Mouse (Mus musculus) neural tube, embryonic 11.5 days (tissue): ENCODE data around the gene Hsp90aa1. TPM values are rescaled to one million over a fixed set of nuclear protein-coding genes. Genes with fewer than 3 reads are reported as not detected.
A peak's percentile ranks its signal among the peaks of the same experiment; 100 is the strongest.
"Not testable (repeated sequence)": the region's sequence is repeated elsewhere in the genome, so short reads cannot be mapped to it uniquely, and the experiment has no call there.

Experiments used
- ATAC-seq: fragments of 200-750 bp; cut with Nextera tagmentation; 2 replicates; pipeline ENCODE4 v1.8.0; 2017; ENCODE audit warnings: moderate number of reproducible peaks, mild to moderate bottlenecking, moderate TSS enrichment, moderate library complexity; ENCODE audit not compliant: insufficient read depth, low FRiP score, low TSS enrichment
- DNase-seq: peaks from one replicate; pipeline ENCODE4 v3.0.0-alpha.2; 2015; ENCODE audit warnings: low spot score
- H3K27ac ChIP-seq: fragments of 300-500 bp; sonication (generic); 2 replicates; pipeline ENCODE4 v1.5.1; 2014; ENCODE audit warnings: low read depth, mild to moderate bottlenecking, low read length
- H3K27me3 ChIP-seq: fragments of 300-500 bp; sonication (generic); 2 replicates; pipeline ENCODE4 v1.6.1; 2014; ENCODE audit warnings: mild to moderate bottlenecking, low read length, mixed read lengths; ENCODE audit not compliant: control insufficient read depth, insufficient read depth
- H3K36me3 ChIP-seq: fragments of 300-500 bp; sonication (generic); 2 replicates; pipeline ENCODE4 v1.6.1; 2014; ENCODE audit warnings: mild to moderate bottlenecking, low read length, moderate library complexity, mixed read lengths; ENCODE audit not compliant: control insufficient read depth, insufficient read depth
- H3K4me1 ChIP-seq: fragments of 300-500 bp; sonication (generic); 2 replicates; pipeline ENCODE4 v1.6.1; 2014; ENCODE audit warnings: low read length, mixed read lengths; ENCODE audit not compliant: control insufficient read depth, insufficient read depth
- H3K4me2 ChIP-seq: fragments of 300-500 bp; sonication (generic); 2 replicates; pipeline ENCODE4 v1.6.1; 2014; ENCODE audit warnings: low read depth, mild to moderate bottlenecking, moderate library complexity
- H3K4me3 ChIP-seq: fragments of 300-500 bp; sonication (generic); 2 replicates; pipeline ENCODE4 v1.5.1; 2014; ENCODE audit warnings: low read depth, low read length
- H3K9ac ChIP-seq: fragments of 300-500 bp; sonication (generic); 2 replicates; pipeline ENCODE4 v1.6.1; 2014; ENCODE audit warnings: mild to moderate bottlenecking, low read length
- H3K9me3 ChIP-seq: fragments of 300-500 bp; sonication (generic); 2 replicates; pipeline ENCODE4 v1.6.1; 2016; ENCODE audit warnings: low read length; ENCODE audit not compliant: control insufficient read depth
- WGBS: fragments of 180-500 bp; shearing (Covaris S2); extraction: QIAGEN DNeasy Blood & Tissue Kit; methylation state at CpG from one replicate; pipeline ENCODE4 v1.1.7; 2014; 5-methylcytosine and 5-hydroxymethylcytosine counted together
- polyA plus RNA-seq: library from polyadenylated mRNA; unstranded; fragments of >200 nt; fragmentation: Nextera tagmentation; extraction: Ambion mirVana; gene quantifications from 2 replicates; pipeline ENCODE4 v1.2.1, GENCODE M21; 2014

Gene Hsp90aa1
- polyA plus RNA-seq, 1 experiment from 2014 or later: 1,445 TPM

DNA sequence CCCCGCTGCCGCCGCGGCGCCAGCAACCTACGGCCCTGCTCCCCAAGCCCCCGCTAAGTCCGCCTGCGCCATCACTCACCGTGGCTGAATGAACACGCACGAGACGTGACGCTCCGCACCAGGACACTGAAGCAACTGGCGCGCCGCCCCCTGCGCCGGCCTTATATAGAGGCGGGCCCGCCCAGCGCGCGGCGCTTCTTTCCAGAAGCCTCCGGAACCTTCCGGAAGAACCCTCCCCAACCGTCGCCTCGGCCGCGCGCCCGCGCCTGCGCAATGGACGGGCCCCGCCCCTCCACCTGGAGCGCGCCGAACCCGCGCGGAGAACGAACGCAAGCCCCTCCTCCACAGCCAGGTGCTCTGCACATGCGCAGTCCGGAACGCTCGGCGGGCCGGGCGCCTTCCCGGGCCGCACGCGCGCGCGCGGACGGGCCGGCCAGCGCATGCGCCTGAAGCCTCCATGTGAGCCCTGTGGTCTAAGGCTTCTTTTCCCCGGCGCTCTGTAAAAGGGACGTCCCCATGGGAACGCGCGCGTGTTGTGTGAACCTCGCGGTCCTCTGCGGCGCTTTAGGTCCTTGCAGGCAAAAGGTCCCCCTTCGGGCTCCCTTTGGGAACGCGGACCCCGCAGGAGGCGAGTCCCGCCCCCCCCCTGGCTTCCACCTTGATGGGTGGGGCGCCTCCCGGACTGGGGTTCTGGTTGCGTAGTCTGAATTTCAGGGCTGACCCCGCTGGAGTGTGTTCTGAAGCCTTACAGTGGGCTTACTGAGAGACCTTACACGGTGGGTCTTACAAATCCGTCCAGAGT, 6.2 kb downstream of the Hsp90aa1 start:
- peaks cover 3% of the 10 kb centered on the region; the same call in 1 of the 2 replicates for H3K36me3 ChIP-seq
- H3K27me3 ChIP-seq: no peaks in the 10 kb centered on the region
- DNase-seq: peak; percentile 98
- peaks cover 12% of the 10 kb centered on the region; the same call in 1 of the 2 replicates for H3K4me1 ChIP-seq
- H3K9ac ChIP-seq: peak overlapping the region; percentile 99
- ATAC-seq: peak; percentile 92
- H3K4me2 ChIP-seq: peak overlapping the region; percentile 76
- H3K4me3 ChIP-seq: peak overlapping the region; percentile 100
- no peaks in the 10 kb centered on the region for H3K9me3 ChIP-seq
- under 1% methylated on average over 89 of the region's 89 CpGs for WGBS
- peak overlapping the region; percentile 96 for H3K27ac ChIP-seq

GRCm38 (mm10) chr12:110695676-110696171, 6.8 kb downstream of the Hsp90aa1 start:
- no peaks in the 10 kb centered on the region for H3K9me3 ChIP-seq
- peak overlapping the region; percentile 56 for H3K4me2 ChIP-seq
- H3K4me3 ChIP-seq: peak overlapping the region; percentile 100
- peak overlapping the region; percentile 99 for H3K9ac ChIP-seq
- H3K27me3 ChIP-seq: no peaks in the 10 kb centered on the region
- WGBS: under 1% methylated on average over 45 of the region's 55 CpGs
- DNase-seq: peak; percentile 73
- peaks cover 12% of the 10 kb centered on the region; the same call in 1 of the 2 replicates for H3K4me1 ChIP-seq
- H3K27ac ChIP-seq: peak overlapping the region; percentile 96
- peak; percentile 67 for ATAC-seq
- peaks cover 4% of the 10 kb centered on the region for H3K36me3 ChIP-seq

- H3K36me3 ChIP-seq: peaks cover 15% of the 10 kb centered on the region
- not testable (repeated sequence) for H3K4me3 ChIP-seq
Measured at GRCm38 (mm10) chr12:110693378-110693777, 9.2 kb downstream of the Hsp90aa1 start.

DNA sequence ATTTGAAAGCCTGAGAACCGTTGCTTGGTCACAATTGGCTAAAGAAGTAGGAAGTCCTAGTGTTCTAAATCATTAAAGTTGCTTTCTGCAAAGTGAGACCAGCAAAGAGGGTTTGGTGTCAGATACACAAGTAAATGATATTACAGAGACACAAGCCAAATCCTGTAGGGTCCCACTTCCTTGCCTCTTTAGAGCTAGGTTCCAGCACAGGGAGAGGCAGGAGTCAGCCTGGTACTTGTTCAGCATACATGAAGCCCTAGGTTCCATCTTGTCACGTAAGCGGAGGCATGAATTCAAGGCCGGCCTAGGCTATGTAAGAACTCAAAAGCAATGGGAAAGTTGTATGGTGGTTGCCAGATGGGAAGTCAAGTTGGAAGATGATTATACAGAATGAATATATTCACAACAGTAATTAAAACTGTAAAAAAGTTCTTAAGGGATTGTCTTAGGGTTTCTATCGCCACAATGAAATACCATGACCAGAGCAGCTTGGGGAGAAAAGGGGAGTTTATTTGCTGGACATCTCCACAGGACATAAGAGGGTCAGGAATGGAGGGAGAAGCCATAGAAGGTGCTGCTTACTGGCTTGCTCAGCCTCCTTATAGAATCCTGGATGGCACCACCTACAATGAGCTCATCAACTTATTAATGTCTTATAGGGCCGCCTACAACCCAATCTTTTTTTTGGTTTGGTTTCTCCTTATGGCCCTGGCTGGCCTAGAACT, 12.4 kb downstream of the Hsp90aa1 start:
- DNase-seq: no peak
- WGBS: 91% methylated on average over 6 of the region's 6 CpGs
- ATAC-seq: no peak
- H3K27ac ChIP-seq: no peak overlapping the region
- no peak overlapping the region for H3K4me2 ChIP-seq
- H3K36me3 ChIP-seq: peaks cover 18% of the 10 kb centered on the region
- H3K9me3 ChIP-seq: no peaks in the 10 kb centered on the region
- H3K27me3 ChIP-seq: no peaks in the 10 kb centered on the region
- no peak overlapping the region for H3K9ac ChIP-seq
- peaks cover 6% of the 10 kb centered on the region; the same call in 1 of the 2 replicates for H3K4me1 ChIP-seq
- no peak overlapping the region for H3K4me3 ChIP-seq

More at GRCm38 (mm10) chr12:110693378-110693777, 9.2 kb downstream of the Hsp90aa1 start:
- H3K27me3 ChIP-seq, DNase-seq, ATAC-seq, H3K9ac ChIP-seq, H3K4me2 ChIP-seq, H3K9me3 ChIP-seq, H3K27ac ChIP-seq: not testable (repeated sequence)
- 87% methylated on average over 5 of the region's 5 CpGs for WGBS
- peaks cover 12% of the 10 kb centered on the region; the same call in 1 of the 2 replicates for H3K4me1 ChIP-seq

- H3K27me3 ChIP-seq, H3K9me3 ChIP-seq, H3K27ac ChIP-seq, DNase-seq, H3K4me2 ChIP-seq, H3K4me1 ChIP-seq, H3K4me3 ChIP-seq, ATAC-seq, H3K9ac ChIP-seq: not testable (repeated sequence)
- 91% methylated on average over 3 of the region's 3 CpGs for WGBS
- peaks cover 18% of the 10 kb centered on the region for H3K36me3 ChIP-seq
Measured at GRCm38 (mm10) chr12:110688921-110689320, 13.6 kb downstream of the Hsp90aa1 start.

DNA sequence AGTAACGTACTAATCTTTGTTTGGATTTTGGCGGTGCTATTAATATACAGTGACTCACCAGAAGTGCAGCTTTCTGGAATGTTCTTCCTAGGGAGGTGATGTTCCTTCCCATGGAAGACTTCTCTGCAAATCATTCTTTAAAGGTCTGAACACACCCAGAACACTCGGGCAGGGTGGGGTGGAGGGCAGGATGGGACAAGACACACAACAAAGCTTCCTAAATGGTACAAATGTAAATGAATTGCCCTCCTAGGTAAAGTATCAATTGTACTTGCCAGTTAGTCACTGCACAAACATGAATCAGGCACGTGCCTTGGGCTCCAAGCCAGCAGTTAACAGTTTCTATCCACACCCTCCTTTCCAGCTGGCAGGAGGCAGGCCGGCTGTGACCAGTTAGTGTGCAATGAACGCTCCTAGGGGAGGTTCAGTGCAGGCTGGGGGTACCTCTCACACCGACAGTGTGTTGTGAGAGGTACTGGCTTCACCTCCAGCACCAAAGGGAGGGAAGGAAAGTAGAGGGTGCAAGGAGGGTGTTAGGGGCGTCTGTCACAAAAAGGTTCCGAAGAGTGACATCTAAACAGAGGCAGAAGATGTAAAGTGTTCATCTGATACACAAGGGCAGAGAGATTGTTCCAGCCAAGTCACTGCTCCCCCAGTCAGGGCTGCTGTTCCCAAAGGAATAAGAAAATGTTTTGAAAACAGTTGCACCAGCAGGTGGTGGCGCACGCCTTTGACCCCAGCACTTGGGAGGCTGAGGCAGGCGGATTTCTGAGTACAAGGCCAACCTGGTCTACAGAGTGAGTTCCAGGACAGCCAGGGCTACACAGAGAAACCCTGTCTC, 14.4 kb downstream of the Hsp90aa1 start:
- WGBS: 83% methylated on average over 12 of the region's 12 CpGs
- H3K4me1 ChIP-seq: no peaks in the 10 kb centered on the region
- ATAC-seq: no peak
- no peak overlapping the region for H3K27ac ChIP-seq
- peaks cover 18% of the 10 kb centered on the region for H3K36me3 ChIP-seq
- no peak overlapping the region for H3K9ac ChIP-seq
- no peak overlapping the region for H3K4me2 ChIP-seq
- no peak for DNase-seq
- H3K27me3 ChIP-seq: no peaks in the 10 kb centered on the region
- H3K4me3 ChIP-seq: no peak overlapping the region
- H3K9me3 ChIP-seq: no peaks in the 10 kb centered on the region

DNA sequence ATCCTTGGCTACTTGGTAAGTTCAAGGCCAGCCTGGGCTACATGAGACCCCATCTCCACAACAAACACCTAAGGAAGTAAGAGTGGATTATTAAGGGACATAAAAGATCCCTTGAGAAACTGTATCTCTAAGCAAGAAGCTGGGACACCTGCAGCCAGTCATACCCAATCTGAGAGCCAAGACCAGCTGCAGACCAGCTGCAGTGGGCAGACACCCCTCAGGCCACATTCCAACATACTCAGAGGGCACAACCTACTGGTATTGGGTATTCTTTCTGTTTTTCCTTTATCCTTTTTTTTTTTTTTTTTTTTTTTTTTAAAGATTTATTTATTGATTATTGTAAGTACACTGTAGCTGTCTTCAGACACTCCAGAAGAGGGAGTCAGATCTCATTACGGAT, 18.9 kb downstream of the Hsp90aa1 start:
- H3K9ac ChIP-seq: no peak overlapping the region
- H3K36me3 ChIP-seq: peaks cover 3% of the 10 kb centered on the region
- H3K4me2 ChIP-seq: no peak overlapping the region
- no peak overlapping the region for H3K27ac ChIP-seq
- no peak overlapping the region for H3K4me3 ChIP-seq
- no CpG with 5 or more reads among the region's 1 CpGs for WGBS
- ATAC-seq (no peak), DNase-seq (no peak)
- H3K27me3 ChIP-seq: no peaks in the 10 kb centered on the region
- no peaks in the 10 kb centered on the region for H3K9me3 ChIP-seq
- H3K4me1 ChIP-seq: no peaks in the 10 kb centered on the region

GRCm38 (mm10) chr12:110682561-110683299, 19.8 kb downstream of the Hsp90aa1 start, which contains the start of gene 1700001K19Rik:
Gene 1700001K19Rik, minus strand, starts transcription at chr12:110682619.
- no peak within 1 kb of the TSS for H3K4me3 ChIP-seq
- peaks cover 3% of the 10 kb centered on the region for H3K36me3 ChIP-seq
- H3K9me3 ChIP-seq: no peaks in the 10 kb centered on the region
- H3K4me1 ChIP-seq: no peaks in the 10 kb centered on the region
- H3K4me2 ChIP-seq: no peak within 1 kb of the TSS
- no peak for ATAC-seq
- H3K9ac ChIP-seq: no peak within 1 kb of the TSS
- no peak for DNase-seq
- no peak within 1 kb of the TSS for H3K27ac ChIP-seq
- WGBS: 79% methylated on average over 9 of the region's 9 CpGs
- H3K27me3 ChIP-seq: no peaks in the 10 kb centered on the region
